Mouse (Mus musculus) T-helper 1 cell (primary cell): ENCODE measurements around the gene Gp2.

Experiments used
- in situ Hi-C: fragments of 300-600 bp; cut with MboI, MseI; formaldehyde crosslinking; loops from one replicate; pipeline ENCODE4 v1.15.1; 2025; ENCODE audit warnings: high pct_unique_total_duplicates

Gp2 gene

GRCm38 (mm10) chr7:119459185-119459584, at the start of gene Gp2:
TSS of gene Gp2 (minus strand) at chr7:119459285.
- in situ Hi-C loops, result no loop called here

DNA sequence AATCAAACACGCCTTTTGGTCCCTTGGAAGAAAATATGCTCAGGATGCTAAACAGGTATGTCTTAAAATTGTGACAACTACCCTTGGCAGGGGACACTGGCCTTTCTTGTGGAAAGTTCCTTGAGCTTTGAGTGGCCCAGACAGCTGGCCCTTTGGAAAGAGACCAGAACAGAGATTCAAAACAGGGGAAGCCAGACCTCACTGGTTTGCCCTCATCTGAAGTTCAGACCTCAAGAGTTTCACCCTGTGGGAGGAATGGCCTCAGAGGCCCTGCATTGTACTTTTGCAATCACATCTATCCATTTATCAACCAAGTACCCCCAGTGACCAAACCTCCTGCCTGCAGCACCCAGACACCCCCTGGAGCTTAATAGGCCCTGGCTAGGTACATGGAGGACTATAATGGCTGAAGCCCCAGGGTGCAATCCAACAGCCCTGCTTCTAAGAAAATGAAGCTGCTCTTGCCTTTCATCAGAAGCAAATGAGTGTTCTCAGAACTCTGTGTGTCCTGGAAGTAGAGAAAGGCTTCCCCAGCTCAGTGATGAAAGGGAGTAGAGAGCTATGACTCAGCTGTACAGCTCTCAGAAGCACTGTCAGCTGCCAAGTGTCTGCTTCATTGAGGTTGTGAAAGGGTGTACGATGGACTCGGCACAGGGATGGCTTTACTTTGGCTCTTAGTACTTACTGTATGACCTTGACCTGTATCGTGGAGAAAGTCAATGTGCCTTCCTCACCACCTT, 31.1 kb upstream of the Gp2 start:
- in situ Hi-C loops, result loop anchor here (25.0 kb wide), 1 partner anchor 1528 kb away; no protein-coding TSS in a partner anchor

- in situ Hi-C loops, result loop anchor here (25.0 kb wide), 1 partner anchor 1524 kb away; no protein-coding TSS in a partner anchor
These were observed 27.6 kb upstream of the Gp2 start for GRCm38 (mm10) chr7:119486683-119487082.

DNA sequence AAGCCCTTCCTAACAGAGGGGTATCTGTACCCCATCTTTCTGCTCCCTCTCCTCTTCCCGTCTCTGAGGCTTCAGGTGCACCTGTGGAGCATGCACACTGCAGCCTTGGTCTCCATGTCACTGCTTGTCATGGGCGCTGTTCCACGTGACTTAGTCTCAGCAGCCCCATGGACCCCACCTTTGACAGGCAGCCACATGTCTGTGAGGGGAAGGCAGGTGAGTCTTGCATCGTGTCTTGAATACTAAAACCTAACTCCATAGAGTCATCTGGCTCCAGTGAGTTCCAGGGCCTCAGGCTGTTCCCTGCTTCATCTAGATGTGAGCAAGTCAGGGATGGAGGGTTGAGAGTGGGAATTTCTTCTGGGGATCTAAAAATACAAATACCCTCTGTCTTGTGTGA, 25.1 kb upstream of the Gp2 start:
- in situ Hi-C loops, result loop anchor here (25.0 kb wide), 1 partner anchor 1522 kb away; no protein-coding TSS in a partner anchor

DNA sequence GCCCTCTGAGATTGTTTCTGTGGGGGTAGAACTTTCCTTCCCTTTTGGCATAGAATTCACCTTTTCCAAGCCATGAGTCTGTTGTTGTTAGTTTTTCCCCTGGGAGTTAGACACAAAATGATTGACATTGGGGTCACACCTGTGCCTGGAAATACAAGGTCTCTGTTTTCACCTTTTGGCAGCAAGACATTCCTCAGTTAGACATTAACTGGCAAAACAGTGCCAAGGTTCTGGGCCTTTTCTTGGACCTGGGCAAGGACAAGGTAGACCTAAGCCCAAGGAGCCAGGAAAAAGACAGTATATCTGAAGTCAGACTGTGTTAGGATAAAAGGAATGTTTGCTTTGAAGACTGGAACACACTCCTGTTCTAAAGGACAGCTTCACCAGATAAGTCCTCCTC, 20.2 kb upstream of the Gp2 start, which contains the start of gene Umod:
TSS of gene Umod (minus strand) at position 27 of the 400 bp plus-strand sequence.
- in situ Hi-C loops, result loop anchor here (25.0 kb wide), 1 partner anchor 1517 kb away; no protein-coding TSS in a partner anchor

GRCm38 (mm10) chr7:119476500-119477389, 17.7 kb upstream of the Gp2 start:
- in situ Hi-C loops, result loop anchor here (25.0 kb wide), 1 partner anchor 1514 kb away; no protein-coding TSS in a partner anchor

DNA sequence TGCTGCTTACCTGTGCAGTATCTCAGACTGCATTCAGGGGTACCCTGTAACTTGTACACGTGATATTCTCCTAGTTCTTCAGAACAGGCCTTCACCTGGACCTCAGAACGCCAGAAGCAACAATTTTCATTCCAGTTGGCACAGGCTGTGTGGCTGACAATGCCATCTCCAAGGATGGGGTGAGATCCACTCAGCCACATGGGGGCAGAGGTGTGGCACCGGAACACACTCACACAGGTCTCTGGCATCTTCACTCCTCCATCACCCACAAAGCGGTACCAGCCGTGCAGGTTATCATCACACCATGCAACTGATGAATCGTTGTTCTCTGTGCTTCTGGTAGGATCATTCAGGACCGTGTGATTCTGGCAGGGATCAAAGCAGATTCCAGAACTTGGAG, 4.9 kb downstream of the Gp2 start:
- in situ Hi-C loops, result no loop called here

GRCm38 (mm10) chr7:119443849-119444248, 15.2 kb downstream of the Gp2 start:
- in situ Hi-C loops, result no loop called here

GRCm38 (mm10) chr7:119441938-119442337, 17.1 kb downstream of the Gp2 start:
- in situ Hi-C loops, result no loop called here

GRCm38 (mm10) chr7:119427180-119427616, 31.9 kb downstream of the Gp2 start:
- in situ Hi-C loops, result no loop called here

DNA sequence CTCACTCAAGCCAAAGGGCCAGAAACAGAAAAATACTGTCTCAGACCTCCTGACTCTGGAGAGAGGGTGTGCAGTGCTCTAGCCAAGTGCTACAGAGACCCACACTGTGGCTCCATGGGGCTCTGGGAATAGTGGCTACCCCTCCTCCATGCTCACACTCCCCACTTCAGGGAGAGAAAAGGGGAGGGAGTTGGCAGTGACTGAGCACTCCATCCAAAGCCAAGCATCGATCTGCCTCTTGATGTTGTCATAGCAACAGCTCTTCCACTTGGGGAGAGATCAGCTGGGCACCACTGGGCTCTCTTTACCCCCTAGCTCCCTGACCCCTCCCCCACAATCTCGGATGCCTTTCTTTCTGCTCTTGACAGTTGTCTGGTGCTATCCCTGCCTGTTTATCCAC, 38.4 kb downstream of the Gp2 start:
- in situ Hi-C loops, result no loop called here

DNA sequence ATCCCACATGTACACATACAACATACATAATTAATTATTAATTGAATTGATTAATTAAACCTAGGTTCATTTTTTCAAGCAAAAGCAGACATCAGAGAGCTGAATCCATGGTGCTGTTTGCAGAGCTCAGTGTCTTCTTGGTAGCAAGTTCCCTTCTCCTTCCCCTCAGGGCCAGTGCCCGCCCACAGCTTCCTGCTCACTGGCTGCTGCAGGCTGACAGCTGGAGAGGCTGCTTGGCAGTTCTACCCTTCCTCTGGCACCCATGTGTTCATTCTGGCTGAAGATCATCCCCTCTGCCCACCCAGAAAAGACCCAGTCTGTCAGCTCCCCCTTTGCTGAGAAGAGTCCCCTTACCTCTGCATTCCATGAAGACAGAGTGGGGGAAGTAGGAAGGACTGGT, 40.6 kb downstream of the Gp2 start:
- in situ Hi-C loops, result no loop called here

DNA sequence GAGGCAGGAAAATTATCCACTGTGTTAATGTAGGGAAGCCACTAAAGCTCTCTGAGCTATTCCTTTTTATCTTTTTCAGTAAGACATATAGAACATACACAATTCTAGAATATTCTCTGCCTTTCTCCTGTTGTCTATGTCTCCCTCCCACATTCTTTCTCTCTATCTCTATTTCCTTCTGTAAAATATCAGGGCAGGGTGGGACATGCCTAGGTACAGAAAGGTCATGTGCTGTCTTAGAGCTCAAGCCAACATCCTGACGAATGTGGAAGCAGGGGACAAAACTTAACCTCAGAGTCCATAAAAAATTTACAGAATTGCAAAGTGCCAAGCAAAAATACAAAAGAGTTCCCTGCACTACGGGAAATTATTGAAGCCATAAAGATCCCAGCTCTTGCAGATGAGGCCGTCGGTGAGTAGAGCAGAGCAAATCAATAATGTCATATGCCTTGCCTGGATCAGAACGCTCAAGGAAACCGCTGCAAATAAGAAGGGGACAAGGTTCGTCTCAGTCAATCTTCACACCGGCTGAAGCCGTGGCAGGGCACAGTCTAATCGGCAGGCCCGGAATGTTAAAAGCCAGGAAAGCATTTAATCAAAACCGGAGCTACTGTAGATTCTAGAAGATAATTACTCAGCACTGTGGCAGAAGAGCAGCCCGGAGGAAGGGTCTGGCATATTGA, 64.9 kb downstream of the Gp2 start:
- in situ Hi-C loops, result no loop called here
